Mouse (Mus musculus): ENCODE results near the gene Dlgap3.

Dlgap3 gene

DNA sequence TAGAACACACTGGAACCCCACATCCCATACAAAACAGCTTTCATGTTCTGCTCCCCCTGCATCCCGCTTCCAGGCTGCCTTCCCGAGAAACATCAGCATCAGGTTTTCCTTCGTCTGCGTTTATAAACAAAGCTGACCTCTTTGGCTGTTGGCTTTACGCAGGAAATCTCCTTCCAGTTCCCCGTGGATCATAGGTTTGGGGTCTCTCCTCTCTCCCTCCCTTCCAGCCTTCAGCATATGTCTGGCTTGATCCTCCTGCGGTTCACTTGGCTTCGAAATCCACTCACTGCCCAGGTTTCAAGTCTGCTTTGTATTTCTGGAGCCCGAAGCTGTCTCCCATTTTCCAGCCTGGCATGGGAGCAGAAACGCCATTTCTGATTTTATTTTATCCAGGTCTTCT lies 54.3 kb downstream of the Dlgap3 start:
- DNase-seq, result no peak

DNA sequence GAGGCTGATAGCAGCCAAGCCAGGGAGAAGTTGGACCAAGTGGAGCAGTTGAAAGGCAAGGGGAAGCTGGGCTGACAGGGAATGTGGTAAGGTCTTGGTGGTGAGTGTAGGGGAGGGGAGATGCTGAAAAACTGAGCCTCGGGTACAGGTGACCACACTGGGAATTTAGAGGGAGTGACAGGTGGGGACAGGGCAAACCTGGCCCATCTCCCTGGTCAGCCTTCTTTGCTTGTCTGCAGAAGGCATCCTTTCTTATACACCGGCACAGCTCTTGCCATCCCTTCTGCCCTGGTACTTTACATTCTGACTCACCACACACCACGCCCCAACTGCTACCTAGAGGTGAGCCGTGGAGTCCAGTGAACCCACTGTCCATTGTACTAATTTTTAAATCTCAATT lies 54.8 kb downstream of the Dlgap3 start:
- no peak for DNase-seq

- no peak for DNase-seq
These were observed 55.6 kb downstream of the Dlgap3 start for GRCm38 (mm10) chr4:127224444-127225100.

DNA sequence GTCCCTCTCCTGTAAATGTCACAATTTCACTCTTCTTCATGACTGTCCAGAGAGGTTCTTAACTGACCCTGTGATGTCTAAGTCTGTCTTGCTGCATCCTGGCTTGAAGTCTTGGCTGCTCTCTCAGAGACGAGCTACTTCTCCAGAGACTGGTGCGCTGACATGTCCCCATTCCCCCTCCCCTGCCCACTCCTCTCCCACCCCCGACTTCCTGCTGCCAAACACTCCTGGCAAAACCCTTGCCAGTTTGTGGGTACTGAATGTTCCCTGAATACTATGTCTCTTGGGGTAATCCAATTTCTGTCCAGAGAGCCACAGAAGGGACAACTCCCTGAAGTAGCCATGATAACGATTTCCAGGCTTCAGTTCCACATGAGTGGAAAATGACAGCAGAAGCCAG lies 57.1 kb downstream of the Dlgap3 start:
- no peak for DNase-seq

GRCm38 (mm10) chr4:127227051-127227673 lies 58.2 kb downstream of the Dlgap3 start:
- no peak for DNase-seq

GRCm38 (mm10) chr4:127232028-127232427 lies 63.0 kb downstream of the Dlgap3 start:
- no peak for DNase-seq

DNA sequence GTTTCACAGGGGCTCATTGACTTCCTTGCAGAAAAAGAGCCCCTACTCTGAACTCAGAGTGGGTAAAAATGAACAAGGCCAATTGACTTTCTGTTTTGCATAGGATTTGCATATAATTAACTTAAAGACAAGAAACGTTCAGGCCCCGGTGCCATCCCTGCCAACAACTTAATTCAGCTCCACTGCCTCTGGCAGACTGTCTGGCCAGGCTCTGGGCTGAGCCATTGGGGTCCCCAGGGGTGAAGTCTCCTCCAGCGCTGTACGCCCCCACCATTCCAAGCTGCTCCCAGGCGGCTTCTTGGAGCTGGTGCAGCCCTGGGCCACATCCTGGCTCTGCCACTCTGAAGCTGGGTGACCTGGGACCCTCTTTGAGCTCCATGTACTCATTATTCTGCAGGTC lies 63.5 kb downstream of the Dlgap3 start:
- no peak for DNase-seq

GRCm38 (mm10) chr4:127233416-127234125 lies 64.6 kb downstream of the Dlgap3 start:
- DNase-seq, result no peak

GRCm38 (mm10) chr4:127235742-127236487 lies 66.9 kb downstream of the Dlgap3 start:
- DNase-seq, result peak; percentile 93

DNA sequence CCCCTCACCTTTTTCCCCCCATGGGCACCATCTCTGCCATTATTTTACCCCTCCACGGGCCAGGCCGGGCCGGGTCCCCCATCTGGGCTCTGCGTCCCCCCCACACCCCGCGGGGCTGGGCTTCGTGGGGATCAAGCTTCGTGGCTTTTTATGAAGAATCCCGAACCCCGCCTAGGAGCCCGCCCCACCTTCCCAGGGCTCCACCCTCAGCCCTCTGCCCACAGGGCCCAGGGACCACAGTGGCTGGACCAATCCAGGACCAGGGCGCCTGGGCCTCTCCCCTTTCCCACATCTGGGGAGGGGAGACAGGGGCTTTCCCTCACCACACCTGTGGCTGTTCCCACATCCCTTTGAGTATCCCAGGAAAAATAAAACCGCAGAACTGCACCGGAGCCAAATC lies 67.6 kb downstream of the Dlgap3 start:
- DNase-seq, result no peak

GRCm38 (mm10) chr4:127237271-127237670 lies 68.3 kb downstream of the Dlgap3 start:
- no peak for DNase-seq

GRCm38 (mm10) chr4:127242696-127243095 lies 73.7 kb downstream of the Dlgap3 start:
- peak; percentile 18 for DNase-seq

DNA sequence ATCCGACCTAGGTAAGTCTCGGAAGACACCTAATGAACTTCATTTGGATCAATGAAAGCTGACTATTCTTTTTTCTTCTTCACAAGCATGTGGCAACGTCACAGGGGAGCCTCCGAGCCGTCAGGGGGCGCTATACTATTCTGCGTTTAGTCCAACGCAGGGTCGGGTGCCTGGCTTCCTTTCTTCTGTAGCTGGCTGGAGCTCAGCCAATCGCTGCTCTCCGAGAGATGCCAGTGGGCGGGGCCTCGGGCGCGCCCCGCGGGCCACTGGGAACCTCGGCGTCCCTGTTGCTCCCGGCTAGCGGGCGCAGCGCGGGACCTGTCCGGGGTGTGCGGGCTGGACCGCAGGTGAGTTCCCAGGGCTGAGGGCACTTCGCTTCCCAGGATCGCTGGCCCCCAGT lies 74.5 kb downstream of the Dlgap3 start, which contains the start of gene Smim12:
TSS of gene Smim12 (plus strand) at position 233 of the 400 bp plus-strand sequence.
- peak; percentile 99 for DNase-seq

- DNase-seq, result no peak
These were observed 74.9 kb downstream of the Dlgap3 start for GRCm38 (mm10) chr4:127243953-127244352.

DNA sequence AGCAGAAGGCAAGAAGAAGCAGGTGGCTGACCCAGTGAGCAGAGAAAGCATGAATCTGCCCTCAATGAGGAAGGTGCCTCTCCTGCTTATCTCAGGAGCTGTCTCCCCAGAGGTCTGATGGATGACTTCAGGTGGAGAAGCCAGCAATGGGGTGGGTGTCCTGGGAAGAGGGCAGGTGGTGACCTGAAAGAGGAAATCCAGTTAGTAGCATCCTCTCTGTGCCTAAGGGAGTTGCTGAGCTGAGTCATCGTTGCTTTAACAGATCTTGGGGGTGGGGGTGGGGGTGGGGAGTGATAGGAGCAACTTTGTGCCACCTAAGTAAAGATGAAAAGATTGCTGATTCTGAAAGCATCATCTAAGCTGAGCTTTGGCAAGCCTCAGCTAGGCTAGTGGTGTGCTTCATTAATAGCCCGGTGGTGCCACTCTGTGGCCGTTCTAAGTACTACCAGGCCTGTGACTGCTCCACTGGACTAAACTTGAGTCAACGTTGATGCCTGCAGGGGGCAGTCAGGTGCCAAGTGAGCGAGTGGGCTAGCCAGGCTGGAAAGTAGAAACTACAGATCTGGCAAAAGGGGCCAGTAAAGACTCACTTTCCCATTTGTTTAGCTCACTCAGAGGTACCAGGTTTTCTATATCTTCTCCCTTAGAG lies 80.8 kb downstream of the Dlgap3 start:
- DNase-seq, result peak; percentile 99

GRCm38 (mm10) chr4:127251963-127252585 lies 83.1 kb downstream of the Dlgap3 start:
- peak; percentile 90 for DNase-seq

GRCm38 (mm10) chr4:127256739-127257138 lies 87.7 kb downstream of the Dlgap3 start:
- DNase-seq, result no peak

DNA sequence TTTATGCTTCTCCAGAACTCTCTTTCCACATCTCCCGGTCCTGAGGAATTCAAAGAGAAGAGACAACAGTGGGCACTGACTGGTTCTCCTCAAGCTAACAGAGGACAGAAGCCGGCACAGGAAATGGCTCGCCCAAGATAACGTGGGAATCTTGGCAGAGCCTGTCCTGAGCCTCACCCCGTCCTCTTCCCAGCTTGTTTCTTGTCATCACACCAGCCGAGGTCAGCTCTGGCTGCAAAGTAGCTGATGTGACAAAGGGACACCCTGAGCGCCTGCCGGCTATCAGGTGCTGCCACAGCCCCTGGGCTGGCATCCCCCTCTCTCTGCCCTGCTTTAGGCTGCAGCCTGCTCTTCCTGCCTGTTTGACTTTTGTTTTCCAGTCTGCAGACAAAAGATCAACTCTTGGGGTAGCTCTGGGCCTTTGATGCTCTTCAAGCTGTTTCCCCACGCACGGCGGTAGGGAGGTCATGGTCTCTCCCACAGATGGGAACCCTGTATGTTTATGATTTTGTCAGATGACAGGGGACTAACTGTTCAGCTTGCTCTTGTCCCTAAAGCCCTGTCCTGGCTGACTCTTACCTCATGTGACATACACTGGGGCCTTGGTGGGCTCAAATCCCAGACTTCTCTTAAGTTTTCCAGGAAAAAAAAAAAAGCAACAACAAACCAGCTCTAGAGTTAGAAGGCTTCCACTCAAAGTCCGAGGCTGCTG lies 89.3 kb downstream of the Dlgap3 start:
- DNase-seq, result peak; percentile 85

- DNase-seq, result no peak
These were observed 92.6 kb downstream of the Dlgap3 start for GRCm38 (mm10) chr4:127261601-127262000.

- peak; percentile 80 for DNase-seq
These were observed 94.6 kb downstream of the Dlgap3 start for GRCm38 (mm10) chr4:127263438-127264182.

DNA sequence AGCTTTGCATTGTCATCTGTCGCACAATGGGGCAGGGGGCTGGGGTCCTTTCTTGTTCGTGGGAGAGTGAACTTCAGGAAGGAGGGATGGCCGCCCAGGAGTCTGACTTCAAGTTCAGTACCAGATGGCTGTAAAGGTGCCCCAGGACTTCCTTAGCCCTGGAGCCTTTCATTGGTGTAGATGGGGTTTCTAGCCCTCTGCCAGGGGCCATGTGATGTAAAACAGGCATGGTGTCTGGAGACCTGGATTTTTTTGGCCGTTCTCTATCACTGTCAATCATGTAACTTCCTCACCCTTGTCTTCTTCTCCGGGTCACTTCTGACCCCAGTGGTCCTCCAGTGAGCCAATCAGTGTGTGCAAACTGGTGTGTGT lies 95.2 kb downstream of the Dlgap3 start:
- DNase-seq, result no peak
